Mouse (Mus musculus): ENCODE measurements around the gene Tbkbp1. TPM values are rescaled to one million over a fixed set of nuclear protein-coding genes. Genes with fewer than 3 reads are reported as not detected.
A peak's percentile ranks its signal among the peaks of the same experiment; 100 is the strongest.

Gene Tbkbp1
- total RNA-seq, 2 experiments from 2014 or later: 52.4 to 53.7 TPM

- intact Hi-C loops (cut with DNase I): no loop called here
- DNase-seq (ENCODE audit: extremely low spot score in 1 of 2, low spot score in 2 of 2): no peak
These were observed 47.9 kb downstream of the Tbkbp1 start for GRCm38 (mm10) chr11:97103163-97104090.

GRCm38 (mm10) chr11:97101722-97102121 lies 49.6 kb downstream of the Tbkbp1 start:
- DNase-seq (ENCODE audit: extremely low spot score in 1 of 2, low spot score in 2 of 2): peak in 1 of 2 experiments; percentile 81
- intact Hi-C loops (cut with DNase I): no loop called here

GRCm38 (mm10) chr11:97098791-97099190 lies 52.5 kb downstream of the Tbkbp1 start:
- intact Hi-C loops (cut with DNase I): no loop called here
- DNase-seq (ENCODE audit: extremely low spot score in 1 of 2, low spot score in 2 of 2): peak in 1 of 2 experiments; percentile 45

- DNase-seq (ENCODE audit: extremely low spot score in 1 of 2, low spot score in 2 of 2): no peak
- intact Hi-C loops (cut with DNase I): no loop called here
These were observed 56.7 kb downstream of the Tbkbp1 start for GRCm38 (mm10) chr11:97094600-97094999.

DNA sequence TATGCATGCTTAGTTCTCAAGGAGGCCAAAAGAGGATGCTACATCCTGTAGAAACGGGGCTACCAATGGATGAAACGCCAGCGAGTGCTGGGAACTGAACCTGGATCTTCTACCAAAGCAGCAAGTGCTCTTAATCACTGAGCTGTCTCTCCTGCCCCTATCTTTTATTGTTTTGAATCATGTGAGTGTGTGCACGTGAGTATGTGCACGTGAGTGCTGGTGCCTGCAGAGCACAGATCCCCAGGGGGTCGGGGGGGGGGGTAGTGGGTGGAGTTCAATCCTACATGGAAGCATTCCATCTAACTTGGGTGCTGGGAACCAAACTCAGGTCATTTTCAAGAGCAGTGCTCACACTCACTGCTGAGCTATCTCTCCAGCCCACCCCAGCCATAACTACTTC lies 64.9 kb downstream of the Tbkbp1 start:
- DNase-seq (ENCODE audit: extremely low spot score in 1 of 2, low spot score in 2 of 2): no peak
- intact Hi-C loops (cut with DNase I): no loop called here

Small RNA genes within 50 kb of the gene (microRNA-seq; reads per million reads assigned to microRNA genes)
- gene Mir7235: 2.0 reads per million

Other genes with a start within 250 kb of the Tbkbp1 start
- 10 to 100 TPM; 50.5 to 52.5 TPM for gene Cdk5rap3, start 235.0 kb downstream of the Tbkbp1 start, total RNA-seq (2021)
- gene Prr15l, start 223.4 kb downstream of the Tbkbp1 start, total RNA-seq (2021): not detected
- gene Pnpo, start 207.5 kb downstream of the Tbkbp1 start, total RNA-seq (2021): 10 to 100 TPM; 30.9 to 32.6 TPM
- 10 to 100 TPM in 1 of 2 experiments, 1 to 10 TPM in 1; 9.9 to 10.7 TPM for gene Sp2, start 168.5 kb downstream of the Tbkbp1 start, total RNA-seq (2021)
- gene Sp6, start 138.1 kb downstream of the Tbkbp1 start, total RNA-seq (2021): 1 to 10 TPM; 2.3 to 3.1 TPM
- 1 to 10 TPM; 3.9 to 4.2 TPM for gene Scrn2, start 121.6 kb downstream of the Tbkbp1 start, total RNA-seq (2021)
- under 1 TPM; 0.61 to 0.75 TPM for gene Lrrc46, start 110.1 kb downstream of the Tbkbp1 start, total RNA-seq (2021)
- gene Mrpl10, start 109.9 kb downstream of the Tbkbp1 start, total RNA-seq (2021): 10 to 100 TPM; 69.0 to 69.2 TPM
- 10 to 100 TPM; 11.3 to 12.8 TPM for gene Osbpl7, start 100.9 kb downstream of the Tbkbp1 start, total RNA-seq (2021)
- gene Tbx21, start 36.2 kb downstream of the Tbkbp1 start, total RNA-seq (2021): not detected
- gene Kpnb1, start 36.4 kb upstream of the Tbkbp1 start, total RNA-seq (2021): 100 to 1,000 TPM; 121 to 122 TPM
- gene Npepps, start 129.1 kb upstream of the Tbkbp1 start, total RNA-seq (2021): 100 to 1,000 TPM; 145 to 150 TPM
- 10 to 100 TPM; 20.4 to 23.3 TPM for gene Mrpl45, start 164.2 kb upstream of the Tbkbp1 start, total RNA-seq (2021)
- gene Gpr179, start 200.6 kb upstream of the Tbkbp1 start, total RNA-seq (2021): under 1 TPM; 0.18 to 0.39 TPM
- gene Socs7, start 211.1 kb upstream of the Tbkbp1 start, total RNA-seq (2021): 10 to 100 TPM; 81.0 to 84.7 TPM

Measured in left cerebral cortex, postnatal 10 days (tissue).